Mouse (Mus musculus) monocyte, adult 59 days (primary cell): Measurements from ENCODE around the gene Gdpd4. TPM values are rescaled to one million over a fixed set of nuclear protein-coding genes. Genes with fewer than 3 reads are reported as not detected.

Experiments
- total RNA-seq, 2 experiments: library from RNA; stranded (reverse); gene quantifications; one replicate each; pipeline ENCODE4 v1.2.4; 2023

Gene Gdpd4
- not detected for total RNA-seq

GRCm38 (mm10) chr7:97919742-97920141 lies at the start of gene Gdpd4:
Gdpd4 (plus strand) TSS chr7:97919955.

Other genes starting within 250 kb of the Gdpd4 start
- 10 to 100 TPM; 39.6 to 44.3 TPM for gene Clns1a, start 223.3 kb upstream of the Gdpd4 start, total RNA-seq
- gene Aqp11, start 181.7 kb upstream of the Gdpd4 start, total RNA-seq, result under 1 TPM; 0.13 to 0.43 TPM
- 10 to 100 TPM; 44.4 to 44.8 TPM for gene Pak1, start 131.4 kb upstream of the Gdpd4 start, total RNA-seq
- 10 to 100 TPM; 28.9 to 37.2 TPM for gene Myo7a, start 199.6 kb downstream of the Gdpd4 start, total RNA-seq
- under 1 TPM; 0.24 to 0.37 TPM for gene Omp, start 225.5 kb downstream of the Gdpd4 start, total RNA-seq